Mouse (Mus musculus): ENCODE results near the gene Maml2. TPM values are rescaled to one million over a fixed set of nuclear protein-coding genes. Genes with fewer than 3 reads are reported as not detected.

The Maml2 gene
- total RNA-seq, 2 experiments from 2014 or later = 26.1 to 34.6 TPM

DNA sequence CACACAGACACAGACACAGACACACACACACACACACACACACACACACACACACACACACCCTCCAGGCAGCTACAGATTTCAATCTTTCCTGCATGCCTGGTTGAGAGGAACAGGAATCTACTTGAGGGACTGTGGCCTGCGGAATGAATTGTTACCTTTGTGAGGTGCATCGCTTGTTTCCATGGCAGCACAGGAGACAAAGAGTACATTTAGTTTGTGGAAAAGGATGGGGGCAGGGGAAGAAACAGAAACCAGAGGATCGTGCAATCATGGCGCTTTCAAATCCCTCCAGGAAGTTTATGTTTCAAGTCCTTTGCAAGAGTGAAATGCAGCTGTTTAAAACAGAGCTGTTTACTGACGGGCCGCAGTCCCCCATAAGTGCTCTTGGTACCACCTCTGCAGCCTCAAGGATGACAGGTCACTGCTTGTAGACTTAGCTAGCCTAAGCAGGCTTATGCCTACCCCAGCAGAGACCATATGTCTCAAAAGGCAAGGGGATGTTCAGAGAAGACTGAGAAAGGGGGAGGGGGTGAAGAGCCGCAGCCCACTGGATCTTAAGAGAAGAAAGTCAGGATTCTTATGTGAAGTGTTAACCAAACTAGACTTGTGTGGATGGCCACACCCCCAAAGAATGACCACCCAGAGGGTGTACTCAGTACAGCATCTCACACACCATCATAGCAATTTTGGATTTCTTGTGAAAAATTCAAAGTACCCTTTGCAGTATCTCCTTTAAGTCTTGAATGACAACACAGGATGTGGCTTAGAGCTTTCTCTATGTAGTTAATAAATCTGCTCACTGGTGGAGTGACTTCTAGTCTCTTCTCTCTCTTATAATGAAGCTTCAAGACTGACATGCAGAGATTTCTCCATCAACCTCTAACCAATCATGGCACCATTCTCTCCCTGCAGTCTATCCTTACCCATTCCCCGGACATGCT lies 315.8 kb downstream of the Maml2 start:
- DNase-seq (ENCODE audit: low spot score in 2 of 2) = no peak
- TF ChIP-seq CTCF (conservative IDR thresholded peaks at IDR 0.05) = no peak
- H3K4me3 ChIP-seq = no peak overlapping the region
- H3K27ac ChIP-seq = no peak overlapping the region

DNA sequence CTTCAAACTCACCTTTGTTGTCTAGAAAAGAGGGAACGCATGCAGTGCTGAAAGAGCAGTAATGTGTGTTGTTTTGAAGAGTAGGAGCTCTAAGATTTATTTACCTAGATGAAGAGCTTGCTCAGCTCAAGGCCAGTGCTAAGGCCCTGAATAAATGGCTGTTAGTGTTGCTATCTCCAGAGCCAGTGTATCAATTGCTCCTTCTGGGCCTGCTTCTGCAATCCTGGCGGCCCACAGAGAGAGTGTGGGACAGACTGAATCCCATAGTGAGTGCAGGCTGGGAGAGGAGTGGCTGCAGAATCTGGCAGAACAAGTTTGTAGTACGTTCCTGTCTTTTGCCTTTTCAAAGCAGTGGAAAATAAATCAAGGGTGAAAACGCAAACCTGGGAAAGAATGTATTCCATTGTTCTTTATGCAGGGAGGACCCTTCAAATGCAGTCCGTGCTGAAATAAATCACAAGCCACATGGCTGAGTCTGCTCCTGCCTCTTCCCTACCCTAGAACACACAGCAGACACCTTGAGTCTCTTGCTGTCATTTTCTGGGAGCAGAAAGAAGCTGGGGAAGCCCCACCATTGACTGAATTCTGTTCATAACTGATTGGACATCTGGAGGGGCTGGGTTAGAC lies 318.7 kb downstream of the Maml2 start:
- H3K4me3 ChIP-seq = no peak overlapping the region
- no peak for TF ChIP-seq CTCF (conservative IDR thresholded peaks at IDR 0.05)
- no peak for DNase-seq (ENCODE audit: low spot score in 2 of 2)
- peak overlapping the region; percentile 11; the same call in 1 of the 2 replicates for H3K27ac ChIP-seq

DNA sequence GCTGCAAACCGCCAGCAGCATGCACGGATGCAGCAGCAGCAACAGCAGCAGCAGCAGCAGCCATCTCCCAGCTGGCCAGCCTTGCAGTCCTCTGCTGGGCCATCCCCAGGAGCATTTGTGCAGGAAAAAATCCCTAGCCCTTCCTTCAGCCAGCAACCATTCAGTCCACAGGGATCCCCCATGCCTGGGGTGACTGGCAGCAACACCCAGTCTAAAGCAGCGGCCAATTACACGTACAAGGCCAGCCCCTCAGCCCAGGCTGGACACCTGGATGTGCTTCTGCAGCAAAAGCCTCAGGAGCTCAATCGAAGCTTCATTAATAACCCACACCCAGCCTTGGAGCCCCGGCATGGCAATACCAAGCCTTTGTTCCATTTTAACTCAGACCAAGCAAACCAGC lies 323.0 kb downstream of the Maml2 start:
- Histone ChIP-seq H3K4me3 (no peak overlapping the region), H3K27ac (no peak overlapping the region)
- no peak for DNase-seq (ENCODE audit: low spot score in 2 of 2)
- no peak for TF ChIP-seq CTCF (conservative IDR thresholded peaks at IDR 0.05)

DNA sequence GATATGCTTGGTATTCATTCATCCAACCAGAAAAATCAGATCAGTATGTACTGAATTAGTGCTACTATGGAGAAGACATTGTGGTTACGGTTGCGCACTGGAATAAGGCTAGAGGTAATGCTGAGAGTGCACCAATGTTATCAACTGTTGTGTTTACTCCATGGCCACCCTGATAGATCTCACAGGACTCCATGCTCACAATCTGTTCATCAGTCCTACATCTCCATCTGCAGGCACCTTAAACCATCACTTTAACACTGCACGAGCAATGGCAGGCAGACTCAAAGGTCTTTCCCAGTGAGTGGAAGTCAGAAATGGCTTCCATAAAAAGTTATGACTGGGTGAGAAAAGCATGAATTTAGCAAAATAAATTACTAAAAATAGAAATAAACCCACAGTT lies 324.2 kb downstream of the Maml2 start:
- no peak overlapping the region for H3K4me3 ChIP-seq
- peak; percentile 39 for TF ChIP-seq CTCF (conservative IDR thresholded peaks at IDR 0.05)
- no peak for DNase-seq (ENCODE audit: low spot score in 2 of 2)

DNA sequence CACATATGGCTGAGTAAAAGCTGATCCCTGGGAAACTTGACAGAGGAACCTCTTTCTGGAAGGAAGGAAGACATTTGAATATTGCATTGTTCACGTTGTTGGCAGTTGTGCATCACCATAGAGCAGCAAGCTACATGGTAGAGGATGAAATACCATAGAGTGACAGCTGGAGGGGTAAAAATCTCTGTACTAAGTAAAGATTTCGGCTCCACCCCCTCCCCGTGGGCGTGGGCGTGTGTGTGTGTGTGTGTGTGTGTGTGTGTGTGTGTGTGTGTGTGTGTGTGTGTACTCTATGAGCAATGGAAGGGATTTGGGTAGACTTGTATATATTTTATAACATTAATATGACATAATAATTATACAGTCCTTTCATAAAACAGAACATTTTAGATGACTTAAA lies 324.7 kb downstream of the Maml2 start:
- DNase-seq (ENCODE audit: low spot score in 2 of 2) = no peak
- H3K4me3 ChIP-seq = no peak overlapping the region
- H3K27ac ChIP-seq = no peak overlapping the region
- no peak for TF ChIP-seq CTCF (conservative IDR thresholded peaks at IDR 0.05)

More for the DNA sequence above, 324.2 kb downstream of the Maml2 start:
- no peak overlapping the region for H3K27ac ChIP-seq

DNA sequence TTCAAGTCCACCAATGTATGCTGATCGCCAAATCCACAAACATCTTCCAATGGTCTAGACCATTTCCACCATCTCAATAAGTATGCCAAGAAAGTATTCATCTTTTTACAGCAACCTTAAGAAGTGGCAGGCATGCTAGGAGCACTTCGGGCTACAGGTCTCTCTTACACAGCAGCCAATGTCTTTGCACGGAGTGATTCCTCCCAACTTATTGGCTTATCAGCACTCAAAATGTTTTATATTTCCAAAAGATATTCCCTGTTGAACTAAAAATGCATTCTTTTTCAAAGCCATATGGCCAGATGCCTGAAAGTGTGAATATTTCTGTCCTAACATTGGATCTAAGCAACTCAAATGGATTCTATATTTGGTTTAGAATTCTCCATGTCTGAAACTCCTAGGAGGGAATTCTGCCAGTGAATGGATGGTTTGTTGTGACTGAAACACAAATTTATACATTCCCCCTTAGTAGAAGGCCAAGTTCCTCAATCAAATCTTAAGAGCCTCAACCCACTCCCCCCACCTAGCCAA lies 326.2 kb downstream of the Maml2 start:
- no peak for TF ChIP-seq CTCF (conservative IDR thresholded peaks at IDR 0.05)
- H3K4me3 ChIP-seq = no peak overlapping the region
- no peak overlapping the region for H3K27ac ChIP-seq
- DNase-seq (ENCODE audit: low spot score in 2 of 2) = no peak

DNA sequence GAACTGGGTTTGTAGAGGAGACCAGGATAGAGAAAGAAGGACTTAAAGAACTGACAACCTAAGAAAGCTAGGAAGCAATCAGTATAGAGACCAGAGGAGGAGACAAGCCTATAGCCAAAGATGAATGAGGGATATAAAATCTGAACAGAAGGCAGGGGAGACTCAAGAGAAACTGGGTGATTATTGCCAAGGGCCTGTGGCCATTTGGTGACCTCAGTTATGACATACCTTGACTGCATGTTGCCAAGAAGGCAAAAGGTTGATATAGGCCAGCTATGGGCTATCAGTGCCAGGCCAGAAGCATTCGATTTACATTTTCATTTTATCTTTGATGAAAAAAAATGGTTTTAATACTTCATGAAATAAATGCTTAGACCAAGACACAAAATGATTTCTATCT lies 327.0 kb downstream of the Maml2 start:
- no peak for TF ChIP-seq CTCF (conservative IDR thresholded peaks at IDR 0.05)
- DNase-seq (ENCODE audit: low spot score in 2 of 2) = no peak
- Histone ChIP-seq H3K4me3 (no peak overlapping the region), H3K27ac (no peak overlapping the region)

DNA sequence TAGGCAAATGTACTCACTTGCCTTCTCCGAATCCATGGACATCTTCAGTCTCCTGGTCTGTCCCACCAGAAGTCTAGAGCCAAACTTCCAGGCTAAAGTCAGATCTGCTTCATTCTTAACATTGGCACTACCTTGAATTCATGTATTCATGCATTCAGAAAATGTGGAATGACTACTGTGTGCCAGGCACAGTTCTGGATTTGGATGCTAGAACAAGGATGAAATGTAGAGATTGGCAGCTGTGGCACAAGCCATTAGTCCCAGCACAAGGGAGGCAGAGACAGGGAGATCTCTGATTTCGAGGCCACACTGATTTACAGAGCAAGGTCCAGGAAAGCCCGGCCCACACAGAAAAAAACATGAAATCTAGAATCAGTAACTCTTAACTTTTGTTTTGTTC lies 327.5 kb downstream of the Maml2 start:
- no peak for TF ChIP-seq CTCF (conservative IDR thresholded peaks at IDR 0.05)
- no peak overlapping the region for H3K27ac ChIP-seq
- no peak overlapping the region for H3K4me3 ChIP-seq
- DNase-seq (ENCODE audit: low spot score in 2 of 2) = no peak

DNA sequence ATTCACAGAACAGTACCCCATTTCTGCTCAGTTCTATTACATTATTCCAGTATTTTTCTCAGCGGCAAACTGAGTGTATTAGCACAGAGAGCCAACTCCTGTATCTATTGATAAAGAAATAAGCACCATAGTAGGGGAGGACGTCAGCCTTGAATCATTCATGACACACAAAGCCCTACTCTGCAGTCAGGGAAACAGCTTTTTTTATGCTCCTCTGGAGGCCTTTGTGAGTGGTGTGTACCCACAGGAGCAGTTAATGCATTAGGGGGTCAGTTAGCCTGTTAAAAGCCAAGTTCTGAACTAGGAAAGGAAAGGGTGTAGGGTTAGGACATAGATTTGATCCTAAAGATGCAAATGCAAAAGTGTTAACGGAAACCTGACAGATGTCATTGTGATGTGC lies 328.7 kb downstream of the Maml2 start:
- Histone ChIP-seq H3K27ac (no peak overlapping the region), H3K4me3 (no peak overlapping the region)
- no peak for DNase-seq (ENCODE audit: low spot score in 2 of 2)
- TF ChIP-seq CTCF (conservative IDR thresholded peaks at IDR 0.05) = no peak

DNA sequence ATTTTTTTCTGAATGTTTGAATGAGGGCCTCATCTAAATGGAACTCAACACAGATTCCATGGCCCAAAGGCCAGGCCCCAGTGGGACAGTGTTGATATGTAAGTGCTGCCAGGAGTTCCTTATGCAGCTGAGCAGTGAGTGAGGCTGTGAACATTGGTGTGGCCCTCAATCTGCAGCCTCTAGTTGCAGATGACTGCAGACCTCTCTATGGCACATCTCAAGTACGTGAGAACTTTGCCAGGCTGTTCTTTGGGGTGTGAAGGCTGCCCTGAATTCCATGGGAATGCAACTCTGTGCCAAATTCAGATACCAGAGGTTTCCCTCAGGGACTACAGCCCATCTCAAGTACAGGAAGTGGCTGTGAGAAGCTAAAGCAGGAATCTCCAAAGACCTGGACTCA lies 335.6 kb downstream of the Maml2 start:
- no peak overlapping the region for H3K4me3 ChIP-seq
- TF ChIP-seq CTCF (conservative IDR thresholded peaks at IDR 0.05) = no peak
- DNase-seq (ENCODE audit: low spot score in 2 of 2) = no peak
- 0 out of 2 replicates have a peak overlapping the region, but pooled peaks have one; percentile 5 for H3K27ac ChIP-seq

DNA sequence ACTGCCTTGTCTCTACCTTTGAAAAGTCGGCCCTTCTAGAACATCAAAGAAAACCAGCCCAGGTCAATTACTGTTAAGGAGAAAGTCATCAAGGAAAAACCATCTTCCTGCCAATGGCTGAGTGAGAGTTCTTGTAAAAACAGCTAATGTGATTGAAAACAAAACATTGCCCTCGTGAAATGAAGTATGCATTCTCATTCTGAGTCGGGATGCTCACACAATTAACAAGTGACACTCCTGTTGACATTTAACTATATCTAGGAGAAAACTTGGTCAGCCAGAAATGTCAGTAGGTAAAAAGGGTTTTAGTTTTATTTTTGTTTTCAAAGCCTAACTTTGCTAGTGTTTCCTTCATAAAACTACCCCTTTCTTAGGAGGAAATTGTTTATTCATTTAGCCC lies 341.9 kb downstream of the Maml2 start:
- Histone ChIP-seq H3K27ac (no peak overlapping the region), H3K4me3 (no peak overlapping the region)
- TF ChIP-seq CTCF (conservative IDR thresholded peaks at IDR 0.05) = no peak
- no peak for DNase-seq (ENCODE audit: low spot score in 2 of 2)

DNA sequence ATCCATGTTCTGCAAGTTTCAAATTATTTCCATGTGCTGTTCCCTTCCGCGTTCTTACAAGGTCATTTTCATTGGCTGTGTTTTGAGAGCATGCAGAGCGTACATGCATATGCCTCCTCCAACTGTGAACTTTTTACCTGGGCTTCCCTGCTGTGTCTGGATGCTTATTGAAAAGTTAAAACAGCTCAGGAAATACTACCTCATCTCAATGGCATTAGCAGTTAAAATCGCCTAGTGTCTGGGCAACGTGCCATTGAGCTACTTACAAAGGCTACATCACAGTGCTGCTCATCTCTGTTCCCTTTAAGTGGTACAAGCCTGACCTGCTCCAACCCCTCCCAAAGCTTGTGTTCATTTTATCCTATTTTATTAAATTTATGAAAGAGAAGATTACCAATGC lies 347.4 kb downstream of the Maml2 start:
- H3K4me3 ChIP-seq = no peak overlapping the region
- DNase-seq (ENCODE audit: low spot score in 2 of 2) = no peak
- TF ChIP-seq CTCF (conservative IDR thresholded peaks at IDR 0.05) = no peak
- no peak overlapping the region for H3K27ac ChIP-seq

DNA sequence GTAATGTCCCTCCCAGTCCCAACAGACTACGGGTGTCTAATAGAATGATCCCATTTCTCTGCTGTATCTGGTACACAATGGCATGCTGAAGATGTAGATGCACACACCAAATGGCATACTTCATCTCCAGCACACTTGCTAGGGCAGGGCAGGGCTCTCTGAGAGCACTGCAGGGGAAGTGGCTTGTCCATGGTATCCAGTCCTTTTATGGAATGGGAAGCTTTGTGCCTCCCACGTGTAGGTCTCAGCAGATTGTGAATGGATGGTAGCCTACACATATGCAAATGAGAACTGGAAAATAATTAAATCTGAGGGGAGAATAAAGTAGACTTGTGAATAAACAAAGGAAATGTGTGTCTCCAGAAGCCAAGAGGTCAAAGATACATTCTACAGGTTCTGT lies 353.3 kb downstream of the Maml2 start:
- Histone ChIP-seq H3K27ac (no peak overlapping the region), H3K4me3 (no peak overlapping the region)
- DNase-seq (ENCODE audit: low spot score in 2 of 2) = no peak
- no peak for TF ChIP-seq CTCF (conservative IDR thresholded peaks at IDR 0.05)
